Mouse (Mus musculus): ENCODE results near the gene Itga3. TPM values are rescaled to one million over a fixed set of nuclear protein-coding genes. Genes with fewer than 3 reads are reported as not detected.

Gene Itga3
- total and polyA plus RNA-seq, 2 experiments from 2014 or later: 7.4 to 23.5 TPM

GRCm38 (mm10) chr11:95095596-95095995 lies 19.0 kb upstream of the Itga3 start:
- TF ChIP-seq CTCF (IDR thresholded peaks at IDR 0.05; ENCODE audit: low read depth): no peak
- Histone ChIP-seq H3K36me3 (ENCODE audit: insufficient read depth) (no peaks in the 10 kb centered on the region), H3K9ac (no peak overlapping the region), H3K9me3 (ENCODE audit: low read length) (no peaks in the 10 kb centered on the region), H3K4me1 (ENCODE audit: insufficient read depth) (no peaks in the 10 kb centered on the region), H3K4me2 (ENCODE audit: low read depth) (no peak overlapping the region), H3K27ac (ENCODE audit: low read depth, low read length) (no peak overlapping the region), H3K27me3 (ENCODE audit: insufficient read depth, low read length) (no peaks in the 10 kb centered on the region), H3K4me3 (ENCODE audit: low read depth, low read length) (no peak overlapping the region)
- no peak for ATAC-seq
- DNase-seq: no peak
- 82% methylated on average over 10 of the region's 10 CpGs for WGBS

GRCm38 (mm10) chr11:95093077-95093476 lies 16.5 kb upstream of the Itga3 start:
- ATAC-seq (no peak), DNase-seq (no peak)
- Histone ChIP-seq H3K4me2 (ENCODE audit: low read depth) (no peak overlapping the region), H3K9ac (no peak overlapping the region), H3K9me3 (ENCODE audit: low read length) (no peaks in the 10 kb centered on the region), H3K36me3 (ENCODE audit: insufficient read depth) (no peaks in the 10 kb centered on the region), H3K4me1 (ENCODE audit: insufficient read depth) (no peaks in the 10 kb centered on the region), H3K4me3 (ENCODE audit: low read depth, low read length) (no peak overlapping the region), H3K27ac (ENCODE audit: low read depth, low read length) (no peak overlapping the region), H3K27me3 (ENCODE audit: insufficient read depth, low read length) (no peaks in the 10 kb centered on the region)
- WGBS: 80% methylated on average over 5 of the region's 5 CpGs
- TF ChIP-seq CTCF (IDR thresholded peaks at IDR 0.05; ENCODE audit: low read depth): no peak

- Histone ChIP-seq H3K9me3 (ENCODE audit: low read length) (no peaks in the 10 kb centered on the region), H3K27me3 (ENCODE audit: insufficient read depth, low read length) (no peaks in the 10 kb centered on the region), H3K9ac (no peak overlapping the region), H3K4me3 (ENCODE audit: low read depth, low read length) (no peak overlapping the region), H3K27ac (ENCODE audit: low read depth, low read length) (no peak overlapping the region), H3K4me1 (ENCODE audit: insufficient read depth) (no peaks in the 10 kb centered on the region), H3K4me2 (ENCODE audit: low read depth) (no peak overlapping the region), H3K36me3 (ENCODE audit: insufficient read depth) (no peaks in the 10 kb centered on the region)
- WGBS: 76% methylated on average over 16 of the region's 16 CpGs
- no peak for TF ChIP-seq CTCF (IDR thresholded peaks at IDR 0.05; ENCODE audit: low read depth)
- no peak for DNase-seq
- ATAC-seq: no peak
These were observed 12.5 kb upstream of the Itga3 start for GRCm38 (mm10) chr11:95088857-95089779.

GRCm38 (mm10) chr11:95088286-95088685 lies 11.7 kb upstream of the Itga3 start:
- TF ChIP-seq CTCF (IDR thresholded peaks at IDR 0.05; ENCODE audit: low read depth): no peak
- Histone ChIP-seq H3K27me3 (ENCODE audit: insufficient read depth, low read length) (no peaks in the 10 kb centered on the region), H3K9me3 (ENCODE audit: low read length) (no peaks in the 10 kb centered on the region), H3K4me1 (ENCODE audit: insufficient read depth) (no peaks in the 10 kb centered on the region), H3K9ac (no peak overlapping the region), H3K4me3 (ENCODE audit: low read depth, low read length) (no peak overlapping the region), H3K4me2 (ENCODE audit: low read depth) (no peak overlapping the region), H3K27ac (ENCODE audit: low read depth, low read length) (no peak overlapping the region), H3K36me3 (ENCODE audit: insufficient read depth) (no peaks in the 10 kb centered on the region)
- ATAC-seq (no peak), DNase-seq (no peak)
- WGBS: 65% methylated on average over 7 of the region's 7 CpGs

- no peaks in the 10 kb centered on the region for H3K27me3 ChIP-seq (ENCODE audit: insufficient read depth, low read length)
- no peak for TF ChIP-seq CTCF (IDR thresholded peaks at IDR 0.05; ENCODE audit: low read depth)
- no peak for ATAC-seq
- H3K9me3 ChIP-seq (ENCODE audit: low read length): no peaks in the 10 kb centered on the region
- no peak for DNase-seq
- no peak overlapping the region for H3K4me2 ChIP-seq (ENCODE audit: low read depth)
- no peak overlapping the region for H3K4me3 ChIP-seq (ENCODE audit: low read depth, low read length)
- 68% methylated on average over 17 of the region's 17 CpGs for WGBS
- no peaks in the 10 kb centered on the region for H3K36me3 ChIP-seq (ENCODE audit: insufficient read depth)
- H3K9ac ChIP-seq: no peak overlapping the region
- no peaks in the 10 kb centered on the region for H3K4me1 ChIP-seq (ENCODE audit: insufficient read depth)
- H3K27ac ChIP-seq (ENCODE audit: low read depth, low read length): no peak overlapping the region
These were observed 11.0 kb upstream of the Itga3 start for GRCm38 (mm10) chr11:95087301-95088228.

GRCm38 (mm10) chr11:95086229-95086628 lies 9.6 kb upstream of the Itga3 start:
- Histone ChIP-seq H3K4me3 (ENCODE audit: low read depth, low read length) (no peak overlapping the region), H3K4me1 (ENCODE audit: insufficient read depth) (no peaks in the 10 kb centered on the region), H3K9me3 (ENCODE audit: low read length) (no peaks in the 10 kb centered on the region), H3K27ac (ENCODE audit: low read depth, low read length) (no peak overlapping the region), H3K4me2 (ENCODE audit: low read depth) (no peak overlapping the region), H3K36me3 (ENCODE audit: insufficient read depth) (no peaks in the 10 kb centered on the region), H3K9ac (no peak overlapping the region), H3K27me3 (ENCODE audit: insufficient read depth, low read length) (no peaks in the 10 kb centered on the region)
- DNase-seq (no peak), ATAC-seq (no peak)
- WGBS: 56% methylated on average over 5 of the region's 5 CpGs
- TF ChIP-seq CTCF (IDR thresholded peaks at IDR 0.05; ENCODE audit: low read depth): no peak
